Mouse (Mus musculus) midbrain, embryonic 12.5 days (tissue): ENCODE data around the gene Alg12. TPM values are rescaled to one million over a fixed set of nuclear protein-coding genes. Genes with fewer than 3 reads are reported as not detected.
A peak's percentile ranks its signal among the peaks of the same experiment; 100 is the strongest.

Experiments
- ATAC-seq: fragments of 200-750 bp; cut with Nextera tagmentation; 2 replicates; pipeline ENCODE4 v1.8.0; 2017; ENCODE audit warnings: low read depth, moderate TSS enrichment, moderate library complexity; ENCODE audit not compliant: low FRiP score
- H3K27ac ChIP-seq: fragments of 300-500 bp; sonication (generic); replicated peaks from 2 replicates; pipeline ENCODE4 v1.5.1; 2016; ENCODE audit warnings: mild to moderate bottlenecking
- H3K27me3 ChIP-seq: fragments of 300-500 bp; sonication (generic); 2 replicates; pipeline ENCODE4 v1.6.1; 2016; ENCODE audit warnings: mild to moderate bottlenecking
- H3K36me3 ChIP-seq: fragments of 300-500 bp; sonication (generic); 2 replicates; pipeline ENCODE4 v1.6.1; 2016
- H3K4me1 ChIP-seq: fragments of 300-500 bp; sonication (generic); 2 replicates; pipeline ENCODE4 v1.6.1; 2016
- H3K4me2 ChIP-seq: fragments of 300-500 bp; sonication (generic); replicated peaks from 2 replicates; pipeline ENCODE4 v1.6.1; 2016; ENCODE audit warnings: mild to moderate bottlenecking, moderate library complexity
- H3K4me3 ChIP-seq: fragments of 300-500 bp; sonication (generic); 2 replicates; pipeline ENCODE4 v1.5.1; 2016; ENCODE audit warnings: mild to moderate bottlenecking
- H3K9ac ChIP-seq: fragments of 300-500 bp; sonication (generic); replicated peaks from 2 replicates; pipeline ENCODE4 v1.6.1; 2016; ENCODE audit warnings: mild to moderate bottlenecking, moderate library complexity
- H3K9me3 ChIP-seq: fragments of 300-500 bp; sonication (generic); 2 replicates; pipeline ENCODE4 v1.6.1; 2016; ENCODE audit warnings: mild to moderate bottlenecking
- WGBS: fragments of 180-500 bp; shearing (Covaris S2); methylation state at CpG from one replicate; pipeline ENCODE4 v1.1.7; 2016; 5-methylcytosine and 5-hydroxymethylcytosine counted together
- polyA plus RNA-seq: library from polyadenylated mRNA; unstranded; fragments of >200 nt; fragmentation: Nextera tagmentation; extraction: Ambion mirVana; gene quantifications from 2 replicates; pipeline ENCODE4 v1.2.1, GENCODE M21; 2016

The Alg12 gene
- polyA plus RNA-seq, 1 experiment from 2014 or later, result 8.3 TPM

- H3K4me1 ChIP-seq, result peaks cover 28% of the 10 kb centered on the region
- peaks cover 26% of the 10 kb centered on the region for H3K36me3 ChIP-seq
- peak; percentile 82 for ATAC-seq
- H3K4me2 ChIP-seq, result peak within 1 kb of the TSS; percentile 96
- H3K27me3 ChIP-seq, result peaks cover 10% of the 10 kb centered on the region
- under 1% methylated on average over 107 of the region's 107 CpGs for WGBS
- H3K27ac ChIP-seq, result peak within 1 kb of the TSS; percentile 95
- peak within 1 kb of the TSS; percentile 86 for H3K4me3 ChIP-seq
- no peaks in the 10 kb centered on the region for H3K9me3 ChIP-seq
- H3K9ac ChIP-seq, result peak within 1 kb of the TSS; percentile 89
Observed at GRCm38 (mm10) chr15:88861772-88862622, 42.9 kb upstream of the Alg12 start, which contains the start of gene Pim3. Pim3 (plus strand) TSS chr15:88862186.

GRCm38 (mm10) chr15:88860781-88861180 is 41.7 kb upstream of the Alg12 start:
- Histone ChIP-seq H3K9ac (no peak overlapping the region), H3K36me3 (peaks cover 16% of the 10 kb centered on the region), H3K4me2 (no peak overlapping the region), H3K27ac (no peak overlapping the region), H3K4me3 (no peak overlapping the region), H3K9me3 (no peaks in the 10 kb centered on the region), H3K4me1 (peaks cover 28% of the 10 kb centered on the region), H3K27me3 (peaks cover 10% of the 10 kb centered on the region)
- ATAC-seq, result no peak
- 88% methylated on average over 3 of the region's 3 CpGs for WGBS

- Histone ChIP-seq H3K9me3 (no peaks in the 10 kb centered on the region), H3K4me2 (no peak overlapping the region), H3K9ac (no peak overlapping the region), H3K27ac (no peak overlapping the region), H3K27me3 (peaks cover 10% of the 10 kb centered on the region), H3K4me1 (peaks cover 23% of the 10 kb centered on the region), H3K4me3 (no peak overlapping the region), H3K36me3 (peaks cover 2% of the 10 kb centered on the region)
- 72% methylated on average over 8 of the region's 8 CpGs for WGBS
- ATAC-seq, result no peak
Observed at GRCm38 (mm10) chr15:88859206-88859970, 40.3 kb upstream of the Alg12 start.

GRCm38 (mm10) chr15:88858707-88859106 is 39.6 kb upstream of the Alg12 start:
- Histone ChIP-seq H3K27ac (no peak overlapping the region), H3K9me3 (no peaks in the 10 kb centered on the region), H3K4me3 (no peak overlapping the region), H3K4me1 (peaks cover 21% of the 10 kb centered on the region), H3K27me3 (peaks cover 10% of the 10 kb centered on the region), H3K4me2 (no peak overlapping the region), H3K9ac (no peak overlapping the region), H3K36me3 (no peaks in the 10 kb centered on the region)
- ATAC-seq, result no peak
- WGBS, result 84% methylated on average over 2 of the region's 2 CpGs

GRCm38 (mm10) chr15:88858141-88858541 is 39.0 kb upstream of the Alg12 start:
- no peaks in the 10 kb centered on the region for H3K36me3 ChIP-seq
- 97% methylated on average over 3 of the region's 3 CpGs for WGBS
- ATAC-seq, result no peak

GRCm38 (mm10) chr15:88857361-88857760 is 38.2 kb upstream of the Alg12 start:
- ATAC-seq, result no peak
- no peaks in the 10 kb centered on the region for H3K9me3 ChIP-seq
- peaks cover 15% of the 10 kb centered on the region for H3K4me1 ChIP-seq
- peaks cover 10% of the 10 kb centered on the region for H3K27me3 ChIP-seq
- no peak overlapping the region for H3K27ac ChIP-seq
- no peak overlapping the region for H3K9ac ChIP-seq
- 93% methylated on average over 7 of the region's 7 CpGs for WGBS
- no peaks in the 10 kb centered on the region for H3K36me3 ChIP-seq
- H3K4me2 ChIP-seq, result no peak overlapping the region
- H3K4me3 ChIP-seq, result no peak overlapping the region

More at GRCm38 (mm10) chr15:88858141-88858541, 39.0 kb upstream of the Alg12 start:
- Histone ChIP-seq H3K4me3 (no peak overlapping the region), H3K9me3 (no peaks in the 10 kb centered on the region), H3K27me3 (peaks cover 10% of the 10 kb centered on the region), H3K4me1 (peaks cover 20% of the 10 kb centered on the region), H3K4me2 (no peak overlapping the region), H3K27ac (no peak overlapping the region), H3K9ac (no peak overlapping the region)

GRCm38 (mm10) chr15:88856613-88857012 is 37.5 kb upstream of the Alg12 start:
- no peaks in the 10 kb centered on the region for H3K36me3 ChIP-seq
- peaks cover 10% of the 10 kb centered on the region for H3K27me3 ChIP-seq
- H3K27ac ChIP-seq, result no peak overlapping the region
- H3K9ac ChIP-seq, result no peak overlapping the region
- no peak overlapping the region for H3K4me2 ChIP-seq
- H3K9me3 ChIP-seq, result no peaks in the 10 kb centered on the region
- peaks cover 13% of the 10 kb centered on the region for H3K4me1 ChIP-seq
- no peak overlapping the region for H3K4me3 ChIP-seq
- no peak for ATAC-seq
- 85% methylated on average over 5 of the region's 5 CpGs for WGBS

GRCm38 (mm10) chr15:88855896-88856417 is 36.8 kb upstream of the Alg12 start:
- Histone ChIP-seq H3K4me1 (peaks cover 9% of the 10 kb centered on the region; the same call in 1 of the 2 replicates), H3K27ac (no peak overlapping the region), H3K27me3 (peaks cover 6% of the 10 kb centered on the region), H3K4me2 (no peak overlapping the region), H3K36me3 (no peaks in the 10 kb centered on the region), H3K9ac (no peak overlapping the region), H3K4me3 (no peak overlapping the region), H3K9me3 (no peaks in the 10 kb centered on the region)
- no peak for ATAC-seq
- WGBS, result 84% methylated on average over 6 of the region's 6 CpGs

- Histone ChIP-seq H3K4me2 (no peak overlapping the region), H3K9me3 (no peaks in the 10 kb centered on the region), H3K27me3 (no peaks in the 10 kb centered on the region), H3K4me3 (no peak overlapping the region), H3K9ac (no peak overlapping the region), H3K27ac (no peak overlapping the region), H3K36me3 (no peaks in the 10 kb centered on the region), H3K4me1 (peaks cover 9% of the 10 kb centered on the region; the same call in 1 of the 2 replicates)
- no peak for ATAC-seq
- WGBS, result 70% methylated on average over 14 of the region's 15 CpGs
Observed at GRCm38 (mm10) chr15:88854969-88855830, 36.1 kb upstream of the Alg12 start.

GRCm38 (mm10) chr15:88854119-88854968 is 35.2 kb upstream of the Alg12 start:
- no peak overlapping the region for H3K4me3 ChIP-seq
- 53% methylated on average over 6 of the region's 6 CpGs for WGBS
- peaks cover 9% of the 10 kb centered on the region; the same call in 1 of the 2 replicates for H3K4me1 ChIP-seq
- H3K4me2 ChIP-seq, result no peak overlapping the region
- H3K9ac ChIP-seq, result no peak overlapping the region
- no peak overlapping the region for H3K27ac ChIP-seq
- H3K9me3 ChIP-seq, result no peaks in the 10 kb centered on the region
- no peaks in the 10 kb centered on the region for H3K27me3 ChIP-seq
- H3K36me3 ChIP-seq, result no peaks in the 10 kb centered on the region
- no peak for ATAC-seq
